Mouse (Mus musculus) retina, postnatal 7 days (tissue): ENCODE measurements around the gene St6gal2.
A peak's percentile ranks its signal among the peaks of the same experiment; 100 is the strongest.

ENCODE experiments used
- DNase-seq: peaks from one replicate; pipeline ENCODE4 v3.0.0-alpha.2; 2012; ENCODE audit warnings: low read depth, low spot score

The St6gal2 gene

GRCm38 (mm10) chr17:55445250-55446184 is at the start of gene St6gal2:
Gene St6gal2, plus strand, starts transcription at chr17:55445382.
- DNase-seq = peak; percentile 33

GRCm38 (mm10) chr17:55406043-55406442 is 39.1 kb upstream of the St6gal2 start:
- no peak for DNase-seq

- DNase-seq = no peak
These were observed 28.7 kb upstream of the St6gal2 start for GRCm38 (mm10) chr17:55416519-55416918.

- DNase-seq = no peak
These were observed 974 bp downstream of the St6gal2 start for GRCm38 (mm10) chr17:55446185-55446527.

- DNase-seq = no peak
These were observed 1.5 kb downstream of the St6gal2 start for GRCm38 (mm10) chr17:55446698-55447097.

- no peak for DNase-seq
These were observed 5.8 kb downstream of the St6gal2 start for GRCm38 (mm10) chr17:55450943-55451342.

GRCm38 (mm10) chr17:55454487-55454886 is 9.3 kb downstream of the St6gal2 start:
- no peak for DNase-seq

GRCm38 (mm10) chr17:55460187-55460586 is 15.0 kb downstream of the St6gal2 start:
- no peak for DNase-seq

- no peak for DNase-seq
These were observed 22.4 kb downstream of the St6gal2 start for GRCm38 (mm10) chr17:55467579-55467978.

GRCm38 (mm10) chr17:55468963-55469362 is 23.8 kb downstream of the St6gal2 start:
- DNase-seq = no peak

GRCm38 (mm10) chr17:55475974-55476373 is 30.8 kb downstream of the St6gal2 start:
- no peak for DNase-seq

GRCm38 (mm10) chr17:55477361-55477760 is 32.2 kb downstream of the St6gal2 start:
- no peak for DNase-seq

GRCm38 (mm10) chr17:55479367-55479766 is 34.2 kb downstream of the St6gal2 start:
- no peak for DNase-seq

GRCm38 (mm10) chr17:55484108-55484870 is 39.1 kb downstream of the St6gal2 start:
- no peak for DNase-seq

- no peak for DNase-seq
These were observed 86.7 kb downstream of the St6gal2 start for GRCm38 (mm10) chr17:55531872-55532271.

- DNase-seq = no peak
These were observed 103.3 kb downstream of the St6gal2 start for GRCm38 (mm10) chr17:55548476-55548875.

- no peak for DNase-seq
These were observed 116.6 kb downstream of the St6gal2 start for GRCm38 (mm10) chr17:55561774-55562173.
